Mouse (Mus musculus) spleen, adult 2 months (tissue): ENCODE results near the gene Schip1. TPM values are rescaled to one million over a fixed set of nuclear protein-coding genes. Genes with fewer than 3 reads are reported as not detected.

Experiments
- DNase-seq, 2 experiments: peaks; one replicate each; pipeline versions ENCODE4 v3.0.0 to v3.0.0-alpha.2; 2012 to 2021; ENCODE audit warnings: low spot score in 2 of 2, low read depth in 1 of 2
- H3K27ac ChIP-seq: fragments of 200-500 bp; 2 replicates; pipeline ENCODE4 v1.5.1; 2012; ENCODE audit warnings: low read length, inconsistent platforms; ENCODE audit not compliant: insufficient read depth
- H3K27me3 ChIP-seq: fragments of 200-500 bp; 2 replicates; pipeline ENCODE4 v1.6.1; 2012; ENCODE audit warnings: mild to moderate bottlenecking, moderate library complexity, low read length, inconsistent platforms; ENCODE audit not compliant: control insufficient read depth, insufficient read depth
- H3K36me3 ChIP-seq: fragments of 200-500 bp; 2 replicates; pipeline ENCODE4 v1.6.1; 2012; ENCODE audit warnings: mild to moderate bottlenecking, low read length, inconsistent platforms; ENCODE audit not compliant: control insufficient read depth, insufficient read depth
- H3K4me1 ChIP-seq: fragments of 200-500 bp; 2 replicates; pipeline ENCODE4 v1.6.1; 2011; ENCODE audit warnings: inconsistent platforms; ENCODE audit not compliant: control insufficient read depth, insufficient read depth, insufficient read length
- H3K4me3 ChIP-seq: fragments of 200-500 bp; 2 replicates; pipeline ENCODE4 v1.5.1; 2011; ENCODE audit warnings: mild to moderate bottlenecking, inconsistent platforms; ENCODE audit not compliant: insufficient read depth, insufficient read length; ENCODE audit errors: extremely low read depth
- CTCF ChIP-seq: fragments of 200-500 bp; IDR thresholded peaks from 2 replicates; pipeline ENCODE4 v1.5.1; 2011; ENCODE audit warnings: mild to moderate bottlenecking, inconsistent platforms; ENCODE audit not compliant: insufficient read depth, insufficient read length, insufficient replicate concordance; ENCODE audit errors: extremely low read depth
- POLR2A ChIP-seq: fragments of 200-500 bp; IDR thresholded peaks from 2 replicates; pipeline ENCODE4 v1.6.1; 2011; ENCODE audit warnings: low read depth, low read length, inconsistent platforms
- WGBS: fragments of 180-500 bp; shearing (Covaris S2); methylation state at CpG from one replicate; pipeline ENCODE4 v1.1.7; 2018; 5-methylcytosine and 5-hydroxymethylcytosine counted together
- polyA plus RNA-seq: library from polyadenylated mRNA; depleted of rRNA; stranded (reverse); fragments of >200 nt; gene quantifications from 2 replicates; pipeline ENCODE4 v1.2.3, GENCODE M21; 2012

Schip1 gene
- polyA plus RNA-seq, 1 experiment: 3.7 TPM

- Histone ChIP-seq H3K36me3 (no peaks in the 10 kb centered on the region), H3K27ac (no peak overlapping the region), H3K27me3 (no peaks in the 10 kb centered on the region), H3K4me1 (no peaks in the 10 kb centered on the region), H3K4me3 (no peak overlapping the region)
- 9% methylated on average over 1 of the region's 1 CpGs for WGBS
- DNase-seq: no peak
- no peak for TF ChIP-seq CTCF
- no peak for TF ChIP-seq POLR2A
Observed at GRCm38 (mm10) chr3:68305647-68306046, 241.0 kb downstream of the Schip1 start.

GRCm38 (mm10) chr3:68306726-68307125, 242.1 kb downstream of the Schip1 start:
- TF ChIP-seq CTCF (no peak), POLR2A (no peak)
- Histone ChIP-seq H3K36me3 (no peaks in the 10 kb centered on the region), H3K27me3 (no peaks in the 10 kb centered on the region), H3K27ac (no peak overlapping the region), H3K4me1 (no peaks in the 10 kb centered on the region), H3K4me3 (no peak overlapping the region)
- 66% methylated on average over 4 of the region's 4 CpGs for WGBS
- no peak for DNase-seq

- no peak overlapping the region for H3K4me3 ChIP-seq
- WGBS: 84% methylated on average over 6 of the region's 6 CpGs
- no peaks in the 10 kb centered on the region for H3K36me3 ChIP-seq
- no peaks in the 10 kb centered on the region for H3K27me3 ChIP-seq
- no peak overlapping the region for H3K27ac ChIP-seq
- TF ChIP-seq CTCF: no peak
- no peak for TF ChIP-seq POLR2A
- DNase-seq: no peak
- no peaks in the 10 kb centered on the region for H3K4me1 ChIP-seq
Observed at GRCm38 (mm10) chr3:68325575-68325974, 261.0 kb downstream of the Schip1 start.

GRCm38 (mm10) chr3:68332515-68332914, 267.9 kb downstream of the Schip1 start:
- Histone ChIP-seq H3K4me3 (no peak overlapping the region), H3K36me3 (no peaks in the 10 kb centered on the region), H3K27ac (no peak overlapping the region), H3K27me3 (no peaks in the 10 kb centered on the region), H3K4me1 (no peaks in the 10 kb centered on the region)
- 72% methylated on average over 2 of the region's 2 CpGs for WGBS
- DNase-seq: no peak
- no peak for TF ChIP-seq CTCF

- H3K4me1 ChIP-seq: no peaks in the 10 kb centered on the region
Observed at GRCm38 (mm10) chr3:68335501-68335900, 270.9 kb downstream of the Schip1 start.

GRCm38 (mm10) chr3:68350624-68351023, 286.0 kb downstream of the Schip1 start:
- TF ChIP-seq CTCF (no peak), POLR2A (no peak)
- H3K27ac ChIP-seq: no peak overlapping the region
- DNase-seq: no peak
- H3K4me1 ChIP-seq: no peaks in the 10 kb centered on the region
- no peaks in the 10 kb centered on the region for H3K36me3 ChIP-seq
- H3K4me3 ChIP-seq: no peak overlapping the region
- 90% methylated on average over 6 of the region's 6 CpGs for WGBS
- H3K27me3 ChIP-seq: no peaks in the 10 kb centered on the region

More at GRCm38 (mm10) chr3:68335501-68335900, 270.9 kb downstream of the Schip1 start:
- Histone ChIP-seq H3K27ac (no peak overlapping the region), H3K4me3 (no peak overlapping the region), H3K36me3 (no peaks in the 10 kb centered on the region), H3K27me3 (no peaks in the 10 kb centered on the region)
- DNase-seq: no peak
- TF ChIP-seq POLR2A (no peak), CTCF (no peak)
- WGBS: 93% methylated on average over 4 of the region's 4 CpGs

GRCm38 (mm10) chr3:68351461-68351860, 286.9 kb downstream of the Schip1 start:
- no peak for DNase-seq
- TF ChIP-seq CTCF (no peak), POLR2A (no peak)
- no peak overlapping the region for H3K4me3 ChIP-seq
- H3K27me3 ChIP-seq: no peaks in the 10 kb centered on the region
- H3K36me3 ChIP-seq: no peaks in the 10 kb centered on the region
- no peak overlapping the region for H3K27ac ChIP-seq
- WGBS: 71% methylated on average over 3 of the region's 3 CpGs
- no peaks in the 10 kb centered on the region for H3K4me1 ChIP-seq
